Mouse (Mus musculus): ENCODE results near the gene Cln5.

Cln5 gene

GRCm38 (mm10) chr14:103069864-103070611 is at the start of gene Cln5:
Gene Cln5, plus strand, starts transcription at chr14:103070216.
- peak; percentile 95 for DNase-seq (ENCODE audit: low read depth)

- DNase-seq (ENCODE audit: low read depth): no peak
Observed at GRCm38 (mm10) chr14:103029203-103029602, 40.8 kb upstream of the Cln5 start.

- peak; percentile 34 for DNase-seq (ENCODE audit: low read depth)
Observed at GRCm38 (mm10) chr14:103033271-103033823, 36.7 kb upstream of the Cln5 start.

- DNase-seq (ENCODE audit: low read depth): no peak
Observed at GRCm38 (mm10) chr14:103034076-103034475, 35.9 kb upstream of the Cln5 start.

GRCm38 (mm10) chr14:103037016-103037415 is 33.0 kb upstream of the Cln5 start:
- no peak for DNase-seq (ENCODE audit: low read depth)

- no peak for DNase-seq (ENCODE audit: low read depth)
Observed at GRCm38 (mm10) chr14:103046677-103047076, 23.3 kb upstream of the Cln5 start, which contains the start of gene Acod1. Gene Acod1, plus strand, starts transcription at chr14:103046977.

GRCm38 (mm10) chr14:103048292-103049086 is 21.5 kb upstream of the Cln5 start:
- DNase-seq (ENCODE audit: low read depth): peak; percentile 26

GRCm38 (mm10) chr14:103051159-103051769 is 18.8 kb upstream of the Cln5 start:
- peak; percentile 91 for DNase-seq (ENCODE audit: low read depth)

- DNase-seq (ENCODE audit: low read depth): no peak
Observed at GRCm38 (mm10) chr14:103054731-103055130, 15.3 kb upstream of the Cln5 start.

- DNase-seq (ENCODE audit: low read depth): no peak
Observed at GRCm38 (mm10) chr14:103056601-103057000, 13.4 kb upstream of the Cln5 start.

GRCm38 (mm10) chr14:103058998-103059397 is 11.0 kb upstream of the Cln5 start:
- DNase-seq (ENCODE audit: low read depth): no peak

- no peak for DNase-seq (ENCODE audit: low read depth)
Observed at GRCm38 (mm10) chr14:103059495-103059894, 10.5 kb upstream of the Cln5 start.

GRCm38 (mm10) chr14:103065294-103066167 is 4.5 kb upstream of the Cln5 start:
- DNase-seq (ENCODE audit: low read depth): peak; percentile 90

- DNase-seq (ENCODE audit: low read depth): no peak
Observed at GRCm38 (mm10) chr14:103069465-103069863, 552 bp upstream of the Cln5 start.

GRCm38 (mm10) chr14:103070790-103071189 is 774 bp downstream of the Cln5 start:
- no peak for DNase-seq (ENCODE audit: low read depth)

- DNase-seq (ENCODE audit: low read depth): no peak
Observed at GRCm38 (mm10) chr14:103071471-103071870, 1.5 kb downstream of the Cln5 start.

- DNase-seq (ENCODE audit: low read depth): no peak
Observed at GRCm38 (mm10) chr14:103072731-103073130, 2.7 kb downstream of the Cln5 start.

- DNase-seq (ENCODE audit: low read depth): no peak
Observed at GRCm38 (mm10) chr14:103073825-103074224, 3.8 kb downstream of the Cln5 start.

- DNase-seq (ENCODE audit: low read depth): no peak
Observed at GRCm38 (mm10) chr14:103075166-103075565, 5.2 kb downstream of the Cln5 start.

- no peak for DNase-seq (ENCODE audit: low read depth)
Observed at GRCm38 (mm10) chr14:103077272-103078005, 7.4 kb downstream of the Cln5 start.
